Mouse (Mus musculus): ENCODE data around the gene H2-T23.
"Not testable (repeated sequence)": the region's sequence is repeated elsewhere in the genome, so short reads cannot be mapped to it uniquely, and the experiment has no call there.

Gene H2-T23

GRCm38 (mm10) chr17:36023710-36024654 is 8.7 kb downstream of the H2-T23 start:
- peak; percentile 45 for DNase-seq (ENCODE audit: low spot score)

- no peak for DNase-seq (ENCODE audit: low spot score)
Observed at GRCm38 (mm10) chr17:36022922-36023321, 9.7 kb downstream of the H2-T23 start.

- DNase-seq (ENCODE audit: low spot score): no peak
Observed at GRCm38 (mm10) chr17:36022098-36022497, 10.6 kb downstream of the H2-T23 start.

- DNase-seq (ENCODE audit: low spot score): no peak
Observed at GRCm38 (mm10) chr17:36021309-36021708, 11.3 kb downstream of the H2-T23 start.

- DNase-seq (ENCODE audit: low spot score): peak; percentile 48
Observed at GRCm38 (mm10) chr17:36020191-36021073, 12.2 kb downstream of the H2-T23 start, which contains the start of gene H2-T24. H2-T24 (minus strand) TSS chr17:36020560.

GRCm38 (mm10) chr17:36019519-36019918 is 13.1 kb downstream of the H2-T23 start:
- DNase-seq (ENCODE audit: low spot score): no peak

GRCm38 (mm10) chr17:36018979-36019378 is 13.7 kb downstream of the H2-T23 start:
- no peak for DNase-seq (ENCODE audit: low spot score)

- DNase-seq (ENCODE audit: low spot score): no peak
Observed at GRCm38 (mm10) chr17:36017046-36017445, 15.6 kb downstream of the H2-T23 start.

GRCm38 (mm10) chr17:36014977-36015376 is 17.7 kb downstream of the H2-T23 start:
- no peak for DNase-seq (ENCODE audit: low spot score)

GRCm38 (mm10) chr17:36004409-36004808 is 28.2 kb downstream of the H2-T23 start:
- not testable (repeated sequence) for DNase-seq (ENCODE audit: low spot score)

GRCm38 (mm10) chr17:36003331-36003730 is 29.3 kb downstream of the H2-T23 start:
- no peak for DNase-seq (ENCODE audit: low spot score)

GRCm38 (mm10) chr17:36001966-36002365 is 30.7 kb downstream of the H2-T23 start:
- no peak for DNase-seq (ENCODE audit: low spot score)

- no peak for DNase-seq (ENCODE audit: low spot score)
Observed at GRCm38 (mm10) chr17:36001121-36001897, 31.3 kb downstream of the H2-T23 start.

GRCm38 (mm10) chr17:36000349-36000748 is 32.3 kb downstream of the H2-T23 start:
- DNase-seq (ENCODE audit: low spot score): no peak

GRCm38 (mm10) chr17:35999356-35999755 is 33.3 kb downstream of the H2-T23 start:
- no peak for DNase-seq (ENCODE audit: low spot score)

GRCm38 (mm10) chr17:35998545-35999305 is 33.9 kb downstream of the H2-T23 start:
- no peak for DNase-seq (ENCODE audit: low spot score)

GRCm38 (mm10) chr17:35997713-35998510 is 34.7 kb downstream of the H2-T23 start:
- DNase-seq (ENCODE audit: low spot score): no peak

- DNase-seq (ENCODE audit: low spot score): peak; percentile 85
Observed at GRCm38 (mm10) chr17:35996949-35997348, 35.7 kb downstream of the H2-T23 start.

GRCm38 (mm10) chr17:35994879-35995240 is 37.8 kb downstream of the H2-T23 start:
- DNase-seq (ENCODE audit: low spot score): no peak

- peak; percentile 75 for DNase-seq (ENCODE audit: low spot score)
Observed at GRCm38 (mm10) chr17:35994175-35994878, 38.3 kb downstream of the H2-T23 start.
